Mouse (Mus musculus): ENCODE data around the gene Baz1b. TPM values are rescaled to one million over a fixed set of nuclear protein-coding genes. Genes with fewer than 3 reads are reported as not detected.

The Baz1b gene
- total and polyA plus RNA-seq, 3 experiments: 44.5 to 81.5 (median 72.9) TPM

- no peak for TF ChIP-seq POLR2A (IDR thresholded peaks at IDR 0.05; ENCODE audit: control insufficient read depth in 1 of 2, insufficient read depth in 1 of 2, low read depth in 1 of 2, low read length in 2 of 2, poor library complexity in 1 of 2)
- Histone ChIP-seq H3K4me3 (ENCODE audit: control insufficient read depth in 1 of 2, insufficient read depth in 1 of 2, low read depth in 2 of 2, low read length in 2 of 2) (no peak overlapping the region), H3K9ac (ENCODE audit: control insufficient read depth, low read depth, low read length, poor library complexity, severe bottlenecking) (no peak overlapping the region), H3K4me1 (ENCODE audit: control insufficient read depth in 1 of 2, insufficient read depth in 2 of 2, low read length in 2 of 2) (peaks cover 0 to 3% of the 10 kb centered on the region in 2 experiments; a peak in 1 of 4 replicates), H3K9me3 (replicated peaks; ENCODE audit: insufficient read depth, low read length) (no peaks in the 10 kb centered on the region), H3K27me3 (ENCODE audit: control insufficient read depth in 1 of 2, insufficient read depth in 2 of 2, low read length in 2 of 2) (no peaks in the 10 kb centered on the region), H3K27ac (ENCODE audit: control insufficient read depth, low read depth, low read length) (no peak overlapping the region), H3K36me3 (ENCODE audit: control insufficient read depth in 1 of 2, insufficient read depth in 2 of 2, low read length in 2 of 2) (peaks cover 2 to 10% of the 10 kb centered on the region in 2 experiments; a peak in 3 of 4 replicates), H3K79me2 (ENCODE audit: control insufficient read depth, insufficient read depth, low read length, poor library complexity) (peaks cover 2% of the 10 kb centered on the region; the same call in 1 of the 2 replicates)
- no peak for DNase-seq (ENCODE audit: low read depth, low spot score)
Observed at GRCm38 (mm10) chr5:135175086-135175485, 12.0 kb upstream of the Baz1b start.

- Histone ChIP-seq H3K36me3 (ENCODE audit: control insufficient read depth in 1 of 2, insufficient read depth in 2 of 2, low read length in 2 of 2) (peaks cover 0 to 11% of the 10 kb centered on the region in 2 experiments; a peak in 2 of 4 replicates), H3K79me2 (ENCODE audit: control insufficient read depth, insufficient read depth, low read length, poor library complexity) (no peaks in the 10 kb centered on the region), H3K9me3 (replicated peaks; ENCODE audit: insufficient read depth, low read length) (no peaks in the 10 kb centered on the region), H3K9ac (ENCODE audit: control insufficient read depth, low read depth, low read length, poor library complexity, severe bottlenecking) (no peak overlapping the region), H3K27ac (ENCODE audit: control insufficient read depth, low read depth, low read length) (no peak overlapping the region), H3K27me3 (ENCODE audit: control insufficient read depth in 1 of 2, insufficient read depth in 2 of 2, low read length in 2 of 2) (no peaks in the 10 kb centered on the region), H3K4me3 (ENCODE audit: control insufficient read depth in 1 of 2, insufficient read depth in 1 of 2, low read depth in 2 of 2, low read length in 2 of 2) (no peak overlapping the region), H3K4me1 (ENCODE audit: control insufficient read depth in 1 of 2, insufficient read depth in 2 of 2, low read length in 2 of 2) (no peaks in the 10 kb centered on the region)
- DNase-seq (ENCODE audit: low read depth, low spot score): no peak
- TF ChIP-seq CTCF (IDR thresholded peaks at IDR 0.05 in 2 of 3, conservative IDR thresholded peaks at IDR 0.05 in 1 of 3; ENCODE audit: control insufficient read depth in 1 of 3, insufficient read depth in 1 of 3, low read depth in 2 of 3, low read length in 3 of 3, poor library complexity in 1 of 3, severe bottlenecking in 1 of 3) (no peak), ELF1 (IDR thresholded peaks at IDR 0.05; ENCODE audit: low read depth, low read length) (no peak), E2F4 (IDR thresholded peaks at IDR 0.05; ENCODE audit: borderline replicate concordance, low read depth, low read length) (no peak), ZNF384 (IDR thresholded peaks at IDR 0.05; ENCODE audit: low read depth, low read length) (no peak), ZC3H11A (IDR thresholded peaks at IDR 0.05; ENCODE audit: low read depth, low read length) (no peak), HCFC1 (IDR thresholded peaks at IDR 0.05; ENCODE audit: low read depth, low read length) (no peak), RAD21 (IDR thresholded peaks at IDR 0.05; ENCODE audit: low read depth, low read length) (no peak), TCF12 (IDR thresholded peaks at IDR 0.05; ENCODE audit: low read depth, low read length) (no peak), POLR2AphosphoS2 (IDR thresholded peaks at IDR 0.05; ENCODE audit: low read length) (no peak), MAX (IDR thresholded peaks at IDR 0.05; ENCODE audit: low read length) (no peak)
Observed at GRCm38 (mm10) chr5:135178523-135178922, 8.5 kb upstream of the Baz1b start.

- Histone ChIP-seq H3K79me2 (ENCODE audit: control insufficient read depth, insufficient read depth, low read length, poor library complexity) (no peaks in the 10 kb centered on the region), H3K36me3 (ENCODE audit: control insufficient read depth in 1 of 2, insufficient read depth in 2 of 2, low read length in 2 of 2) (peaks cover 0 to 11% of the 10 kb centered on the region in 2 experiments; a peak in 2 of 4 replicates), H3K27me3 (ENCODE audit: control insufficient read depth in 1 of 2, insufficient read depth in 2 of 2, low read length in 2 of 2) (no peaks in the 10 kb centered on the region), H3K27ac (ENCODE audit: control insufficient read depth, low read depth, low read length) (no peak overlapping the region), H3K4me3 (ENCODE audit: control insufficient read depth in 1 of 2, insufficient read depth in 1 of 2, low read depth in 2 of 2, low read length in 2 of 2) (no peak overlapping the region), H3K4me1 (ENCODE audit: control insufficient read depth in 1 of 2, insufficient read depth in 2 of 2, low read length in 2 of 2) (no peaks in the 10 kb centered on the region), H3K9ac (ENCODE audit: control insufficient read depth, low read depth, low read length, poor library complexity, severe bottlenecking) (no peak overlapping the region), H3K9me3 (replicated peaks; ENCODE audit: insufficient read depth, low read length) (no peaks in the 10 kb centered on the region)
- DNase-seq (ENCODE audit: low read depth, low spot score): no peak
- TF ChIP-seq ELF1 (IDR thresholded peaks at IDR 0.05; ENCODE audit: low read depth, low read length) (no peak), ZC3H11A (IDR thresholded peaks at IDR 0.05; ENCODE audit: low read depth, low read length) (no peak), MAFK (IDR thresholded peaks at IDR 0.05; ENCODE audit: borderline replicate concordance, low read depth, low read length) (no peak)
Observed at GRCm38 (mm10) chr5:135178996-135179395, 8.1 kb upstream of the Baz1b start.
